Mouse (Mus musculus): ENCODE measurements around the gene Gm17349.

- TF ChIP-seq POLR2A (IDR thresholded peaks at IDR 0.05; ENCODE audit: control insufficient read depth, extremely low read depth, insufficient read depth, low read length, poor library complexity) (no peak), CTCF (IDR thresholded peaks at IDR 0.05; ENCODE audit: borderline replicate concordance, control insufficient read depth, extremely low read depth, insufficient read depth, low read length, poor library complexity) (no peak)
These were observed 2.9 kb upstream of the Gm17349 start for GRCm38 (mm10) chr15:99708176-99708575.
